Mouse (Mus musculus): ENCODE results near the gene Nfkbid. TPM values are rescaled to one million over a fixed set of nuclear protein-coding genes. Genes with fewer than 3 reads are reported as not detected.
"Not testable (repeated sequence)": the region's sequence is repeated elsewhere in the genome, so short reads cannot be mapped to it uniquely, and the experiment has no call there.

Nfkbid gene
- polyA plus RNA-seq, 1 experiment from 2014 or later, result 1.5 TPM

DNA sequence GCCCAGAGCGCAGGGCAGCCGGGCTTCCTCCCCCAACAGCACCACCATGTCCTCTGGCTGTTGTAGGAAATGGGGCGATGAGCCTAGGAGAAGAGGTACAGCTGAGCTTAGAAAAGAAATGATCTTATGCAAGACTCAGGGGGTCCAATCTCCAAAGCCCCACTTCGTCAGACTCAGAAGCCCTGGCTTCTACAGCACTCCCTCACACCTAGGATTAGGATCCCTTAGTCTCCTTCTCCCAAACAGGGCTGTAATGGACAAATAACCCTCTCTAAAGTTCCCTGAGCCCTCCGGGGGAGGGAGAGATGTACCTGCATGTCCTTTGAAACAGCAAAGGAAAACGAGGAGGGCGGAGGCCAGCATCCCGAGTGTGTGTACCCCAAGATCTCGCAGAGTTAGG, 35.0 kb downstream of the Nfkbid start:
- Histone ChIP-seq H3K27me3 (ENCODE audit: insufficient read depth, poor library complexity, severe bottlenecking) (peaks cover 100% of the 10 kb centered on the region), H3K4me3 (peak overlapping the region; percentile 48), H3K27ac (peak overlapping the region; percentile 47), H3K4me1 (replicated peaks) (peaks cover 51% of the 10 kb centered on the region), H3K36me3 (no peaks in the 10 kb centered on the region), H3K9me3 (no peaks in the 10 kb centered on the region)
- DNase-seq (ENCODE audit: low spot score), result no peak
- WGBS, result under 1% methylated on average over 9 of the region's 9 CpGs

DNA sequence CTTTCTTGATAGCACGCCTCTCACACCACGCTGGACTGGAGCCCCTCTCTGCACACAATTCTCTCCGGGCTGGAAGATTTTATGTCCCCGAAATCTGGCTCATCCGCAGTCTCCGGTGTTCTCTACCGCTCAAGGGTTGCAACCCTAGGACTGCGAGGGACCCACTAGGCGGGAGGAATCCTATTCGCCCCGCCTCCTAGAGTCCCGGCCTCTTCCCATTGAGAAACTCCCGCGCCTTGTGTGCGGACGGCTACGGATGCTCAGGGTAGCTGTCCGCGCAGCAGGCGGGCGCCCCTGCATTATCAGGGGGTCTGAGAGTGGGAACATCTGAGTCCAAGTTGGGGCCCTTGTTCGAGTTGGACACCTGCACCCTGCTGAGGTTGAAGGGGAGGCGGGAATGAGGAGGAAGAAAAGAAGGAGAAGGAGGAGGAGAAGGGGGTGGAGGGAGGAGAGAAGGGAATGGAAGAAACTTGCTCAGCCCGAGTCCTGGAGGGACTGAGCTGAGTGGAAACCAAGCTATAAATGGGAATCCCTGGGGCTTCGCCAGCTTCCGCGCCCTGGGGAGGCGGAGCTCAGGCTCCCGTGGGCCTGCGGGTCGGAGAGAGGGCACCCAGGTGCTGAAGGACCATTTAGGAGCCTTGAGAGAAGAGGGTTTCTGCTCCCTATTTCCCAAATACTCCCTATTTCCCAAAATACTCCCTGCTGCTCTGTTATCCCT, 35.5 kb downstream of the Nfkbid start:
- peak overlapping the region; percentile 48 for H3K4me3 ChIP-seq
- DNase-seq (ENCODE audit: low spot score), result peak; percentile 44
- peaks cover 51% of the 10 kb centered on the region for H3K4me1 ChIP-seq (replicated peaks)
- WGBS, result under 1% methylated on average over 31 of the region's 31 CpGs
- H3K36me3 ChIP-seq, result no peaks in the 10 kb centered on the region
- H3K27ac ChIP-seq, result peak overlapping the region; percentile 47
- H3K9me3 ChIP-seq, result no peaks in the 10 kb centered on the region
- peaks cover 100% of the 10 kb centered on the region for H3K27me3 ChIP-seq (ENCODE audit: insufficient read depth, poor library complexity, severe bottlenecking)

DNA sequence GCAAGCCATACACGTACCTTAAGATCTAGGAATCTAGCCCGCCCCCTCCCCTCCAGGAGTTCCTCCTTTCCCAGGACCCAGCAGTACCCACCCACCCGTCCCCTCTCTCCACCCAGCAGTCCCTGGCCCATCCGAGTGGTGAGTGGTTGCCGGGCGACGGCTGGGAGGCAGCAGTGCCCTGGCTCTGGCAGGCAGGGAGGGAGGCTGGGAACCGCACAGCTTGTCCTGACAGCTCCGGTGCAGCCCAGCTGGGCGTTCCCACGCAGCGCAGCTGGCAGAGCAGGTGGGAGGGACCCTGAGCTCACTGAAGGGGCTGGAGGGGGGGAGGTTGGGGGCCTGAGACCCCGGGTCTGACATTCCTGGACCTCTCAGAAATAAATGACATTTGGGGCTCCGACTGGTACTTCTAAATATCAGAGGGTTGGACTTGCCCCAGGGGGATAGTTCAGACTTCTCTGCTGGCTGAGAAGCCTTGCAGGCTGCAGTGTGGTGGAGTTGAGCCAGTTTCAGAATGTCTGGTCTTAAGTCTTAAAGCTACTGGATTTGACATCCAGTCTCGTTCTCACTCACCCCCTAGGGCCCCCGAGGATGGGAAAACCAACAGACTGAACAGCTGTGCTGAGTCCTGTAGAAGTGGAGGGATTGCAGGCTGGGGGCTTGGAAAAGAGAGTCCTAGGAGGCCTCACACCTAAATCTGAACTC, 36.2 kb downstream of the Nfkbid start, which contains the start of the genes Kirrel2 and Nphs1:
Kirrel2 (minus strand) TSS at position 62 of the 702 bp plus-strand sequence.
Nphs1 (plus strand) TSS at position 687 of the 702 bp plus-strand sequence.
- under 1% methylated on average over 16 of the region's 16 CpGs for WGBS
- Histone ChIP-seq H3K4me3 (peak within 1 kb of the TSS; percentile 48), H3K27me3 (ENCODE audit: insufficient read depth, poor library complexity, severe bottlenecking) (peaks cover 100% of the 10 kb centered on the region), H3K27ac (peak within 1 kb of the TSS; percentile 47), H3K4me1 (replicated peaks) (peaks cover 50% of the 10 kb centered on the region), H3K36me3 (no peaks in the 10 kb centered on the region), H3K9me3 (no peaks in the 10 kb centered on the region)
- DNase-seq (ENCODE audit: low spot score), result peak; percentile 77

DNA sequence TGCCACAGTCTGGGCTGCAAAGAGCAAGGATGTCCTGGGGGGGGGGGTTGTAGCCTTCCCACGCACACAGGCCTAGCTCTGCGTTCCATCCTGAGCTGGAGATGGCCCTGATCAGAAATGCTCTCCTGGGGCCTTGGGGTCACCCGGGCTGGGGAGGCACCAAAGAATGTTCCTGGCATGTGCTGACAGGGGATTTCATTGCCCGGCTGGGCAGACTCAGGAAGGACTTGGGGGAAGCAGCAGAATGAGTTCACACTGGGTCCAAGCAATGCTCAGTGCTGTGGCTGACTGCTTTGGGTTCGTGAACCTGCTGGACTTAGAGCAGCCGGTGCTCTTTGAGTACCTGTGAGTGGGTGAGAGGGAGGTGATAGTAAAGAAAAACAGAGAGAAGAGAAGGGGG, 38.0 kb downstream of the Nfkbid start:
- H3K9me3 ChIP-seq, result no peaks in the 10 kb centered on the region
- H3K4me3 ChIP-seq, result peak overlapping the region; percentile 11; the same call in 1 of the 2 replicates
- H3K27ac ChIP-seq, result 0 out of 2 replicates have a peak overlapping the region, but pooled peaks have one; percentile 47

DNA sequence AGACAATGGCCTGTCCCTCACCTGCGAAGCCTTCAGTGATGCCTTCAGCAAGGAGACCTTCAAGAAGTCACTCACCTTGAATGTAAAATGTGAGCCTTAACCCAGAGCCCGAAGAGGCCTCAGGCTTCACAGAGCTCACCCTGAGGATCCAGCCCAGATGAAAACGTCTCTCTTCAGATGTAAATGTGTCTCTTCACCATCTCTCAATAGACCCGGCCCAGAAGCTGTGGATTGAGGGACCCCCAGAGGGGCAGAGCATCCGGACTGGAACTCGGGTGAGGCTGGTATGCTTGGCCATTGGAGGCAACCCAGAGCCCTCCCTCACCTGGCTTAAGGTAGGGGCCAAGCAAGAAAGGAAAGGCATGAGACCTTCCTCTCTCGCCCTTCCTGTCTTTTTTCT, 42.0 kb downstream of the Nfkbid start:
- 21% methylated on average over 7 of the region's 7 CpGs for WGBS

More for the DNA sequence above, 38.0 kb downstream of the Nfkbid start:
- no peaks in the 10 kb centered on the region for H3K36me3 ChIP-seq
- 33% methylated on average over 6 of the region's 6 CpGs for WGBS
- H3K27me3 ChIP-seq (ENCODE audit: insufficient read depth, poor library complexity, severe bottlenecking), result peaks cover 100% of the 10 kb centered on the region
- H3K4me1 ChIP-seq (replicated peaks), result peaks cover 38% of the 10 kb centered on the region
- no peak for DNase-seq (ENCODE audit: low spot score)

DNA sequence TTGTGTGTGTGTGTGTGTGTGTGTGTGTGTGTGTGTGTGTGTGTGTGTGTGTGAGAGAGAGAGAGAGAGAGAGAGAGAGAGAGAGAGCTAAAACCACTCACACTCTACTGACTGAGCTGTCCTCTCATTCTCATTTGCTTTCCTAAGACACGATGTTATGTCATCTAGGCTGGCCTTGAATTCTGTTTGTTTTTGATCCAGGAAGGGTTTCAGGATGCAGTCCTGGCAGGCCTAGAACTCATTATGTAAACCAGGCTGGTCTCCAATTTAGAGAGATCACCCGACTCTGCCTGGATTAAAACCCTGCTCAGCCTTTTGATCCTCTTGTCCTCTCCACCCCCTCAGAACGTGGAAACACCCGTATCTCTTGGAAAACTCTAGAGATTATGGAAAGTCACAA, 42.5 kb downstream of the Nfkbid start:
- 25% methylated on average over 4 of the region's 4 CpGs for WGBS
- H3K27me3 ChIP-seq (ENCODE audit: insufficient read depth, poor library complexity, severe bottlenecking), result peaks cover 98% of the 10 kb centered on the region
- DNase-seq (ENCODE audit: low spot score), result no peak
- no peak overlapping the region for H3K27ac ChIP-seq
- no peak overlapping the region for H3K4me3 ChIP-seq
- H3K4me1 ChIP-seq (replicated peaks), result peaks cover 26% of the 10 kb centered on the region
- no peaks in the 10 kb centered on the region for H3K9me3 ChIP-seq
- no peaks in the 10 kb centered on the region for H3K36me3 ChIP-seq

More for the DNA sequence above, 42.0 kb downstream of the Nfkbid start:
- no peak for DNase-seq (ENCODE audit: low spot score)
- Histone ChIP-seq H3K9me3 (no peaks in the 10 kb centered on the region), H3K4me3 (no peak overlapping the region), H3K36me3 (no peaks in the 10 kb centered on the region), H3K27me3 (ENCODE audit: insufficient read depth, poor library complexity, severe bottlenecking) (peaks cover 100% of the 10 kb centered on the region), H3K4me1 (replicated peaks) (peaks cover 29% of the 10 kb centered on the region), H3K27ac (no peak overlapping the region)

DNA sequence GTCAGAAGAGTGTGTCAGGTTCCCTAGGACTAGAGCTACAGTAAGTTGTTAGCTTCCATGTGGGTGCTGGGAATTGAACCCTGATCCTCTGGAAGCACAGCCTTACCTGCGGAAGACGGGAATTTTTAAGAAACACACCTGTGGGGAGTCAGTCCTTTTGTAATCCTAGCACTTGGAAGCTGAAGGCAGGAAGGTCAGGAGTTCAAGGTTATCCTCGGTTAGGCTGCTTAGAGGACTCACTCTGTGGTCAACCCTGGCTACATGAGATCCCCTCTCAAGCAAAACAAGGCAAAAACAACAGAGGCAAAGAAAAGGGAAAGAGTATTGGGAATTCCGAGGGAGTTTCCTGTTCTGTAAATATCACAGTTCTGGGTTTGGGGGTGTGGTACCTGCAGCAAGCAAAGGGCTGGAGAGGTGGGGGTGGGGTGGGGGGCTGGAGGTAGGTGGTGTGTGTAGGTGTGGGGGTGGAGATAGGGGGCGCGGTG, 43.3 kb downstream of the Nfkbid start:
- 13% methylated on average over 6 of the region's 6 CpGs for WGBS
- H3K36me3 ChIP-seq, result no peaks in the 10 kb centered on the region
- peaks cover 18% of the 10 kb centered on the region for H3K4me1 ChIP-seq (replicated peaks)
- H3K27me3 ChIP-seq (ENCODE audit: insufficient read depth, poor library complexity, severe bottlenecking), result peaks cover 89% of the 10 kb centered on the region
- DNase-seq (ENCODE audit: low spot score), result no peak
- no peaks in the 10 kb centered on the region for H3K9me3 ChIP-seq
- H3K4me3 ChIP-seq, result no peak overlapping the region
- no peak overlapping the region for H3K27ac ChIP-seq

DNA sequence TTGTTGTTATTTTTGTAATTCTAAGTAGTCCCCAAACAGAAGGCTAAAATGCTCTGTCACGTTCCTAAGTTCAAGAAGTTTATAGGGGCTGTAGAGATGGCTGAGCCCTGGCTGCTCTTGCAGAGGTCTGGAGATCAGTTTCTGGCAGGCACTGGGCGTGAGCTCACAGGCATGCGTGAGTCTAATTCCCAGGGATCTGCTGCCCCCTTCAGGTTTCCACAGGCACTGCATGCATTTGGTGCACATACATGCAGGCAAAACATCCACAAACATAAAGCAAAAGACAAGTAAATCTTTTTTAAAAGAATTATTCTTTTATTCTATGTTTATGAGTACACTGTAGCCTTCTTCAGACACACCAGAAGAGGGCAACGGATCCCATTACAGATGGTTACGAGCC, 50.9 kb downstream of the Nfkbid start:
- Histone ChIP-seq H3K27ac (no peak overlapping the region), H3K27me3 (ENCODE audit: insufficient read depth, poor library complexity, severe bottlenecking) (peaks cover 22% of the 10 kb centered on the region), H3K4me1 (replicated peaks) (peaks cover 4% of the 10 kb centered on the region), H3K4me3 (no peak overlapping the region), H3K9me3 (peaks cover 3% of the 10 kb centered on the region; the same call in 1 of the 2 replicates), H3K36me3 (no peaks in the 10 kb centered on the region)
- DNase-seq (ENCODE audit: low spot score), result peak; percentile 49
- 48% methylated on average over 5 of the region's 5 CpGs for WGBS

DNA sequence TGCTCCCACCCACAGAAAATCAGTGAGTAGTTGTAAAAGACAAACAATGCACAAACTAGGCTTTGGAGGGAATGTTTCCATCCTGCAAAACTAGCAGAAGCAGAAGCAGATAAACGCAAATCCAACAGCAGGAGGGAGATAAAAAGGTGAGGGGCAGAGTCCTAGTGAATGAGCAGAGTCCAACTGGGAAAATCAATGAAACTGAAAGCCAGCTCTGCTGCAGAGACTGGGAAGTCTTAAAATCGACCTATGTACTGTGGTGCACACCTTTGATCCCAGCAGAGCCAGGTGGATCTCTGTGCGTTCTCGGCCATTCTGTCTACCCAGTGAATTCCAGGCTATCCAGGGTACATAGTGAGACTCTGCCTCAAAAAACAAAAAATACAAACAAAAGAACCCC, 53.5 kb downstream of the Nfkbid start:
- WGBS, result 73% methylated on average over 4 of the region's 4 CpGs
- Histone ChIP-seq H3K4me1 (replicated peaks) (peaks cover 10% of the 10 kb centered on the region), H3K36me3 (no peaks in the 10 kb centered on the region), H3K4me3 (no peak overlapping the region), H3K27ac (no peak overlapping the region), H3K27me3 (ENCODE audit: insufficient read depth, poor library complexity, severe bottlenecking) (peaks cover 22% of the 10 kb centered on the region), H3K9me3 (peaks cover 3% of the 10 kb centered on the region; the same call in 1 of the 2 replicates)
- DNase-seq (ENCODE audit: low spot score), result no peak

DNA sequence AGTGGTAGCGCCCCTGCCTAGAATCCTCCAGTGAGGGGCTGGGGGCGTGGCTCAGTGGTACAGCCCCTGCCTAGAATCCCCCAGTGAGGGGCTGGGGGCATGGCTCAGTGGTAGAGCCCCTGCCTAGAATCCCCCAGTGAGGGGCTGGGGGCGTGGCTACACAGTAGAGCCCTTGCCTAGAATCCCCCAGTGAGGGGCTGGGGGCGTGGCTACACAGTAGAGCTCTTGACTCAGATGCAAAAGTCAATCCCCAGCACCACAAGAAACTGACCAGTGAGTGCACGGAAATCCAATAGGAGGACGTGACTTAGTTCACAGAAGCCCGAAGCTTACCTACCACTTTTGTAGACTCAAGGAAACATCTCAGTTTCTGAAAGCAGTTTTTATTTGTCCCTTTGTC, 54.6 kb downstream of the Nfkbid start:
- not testable (repeated sequence) for H3K4me3 ChIP-seq; H3K36me3 ChIP-seq; DNase-seq (ENCODE audit: low spot score); H3K9me3 ChIP-seq; H3K27ac ChIP-seq
- peaks cover 17% of the 10 kb centered on the region for H3K27me3 ChIP-seq (ENCODE audit: insufficient read depth, poor library complexity, severe bottlenecking)
- H3K4me1 ChIP-seq (replicated peaks), result peaks cover 10% of the 10 kb centered on the region
- 91% methylated on average over 7 of the region's 7 CpGs for WGBS

DNA sequence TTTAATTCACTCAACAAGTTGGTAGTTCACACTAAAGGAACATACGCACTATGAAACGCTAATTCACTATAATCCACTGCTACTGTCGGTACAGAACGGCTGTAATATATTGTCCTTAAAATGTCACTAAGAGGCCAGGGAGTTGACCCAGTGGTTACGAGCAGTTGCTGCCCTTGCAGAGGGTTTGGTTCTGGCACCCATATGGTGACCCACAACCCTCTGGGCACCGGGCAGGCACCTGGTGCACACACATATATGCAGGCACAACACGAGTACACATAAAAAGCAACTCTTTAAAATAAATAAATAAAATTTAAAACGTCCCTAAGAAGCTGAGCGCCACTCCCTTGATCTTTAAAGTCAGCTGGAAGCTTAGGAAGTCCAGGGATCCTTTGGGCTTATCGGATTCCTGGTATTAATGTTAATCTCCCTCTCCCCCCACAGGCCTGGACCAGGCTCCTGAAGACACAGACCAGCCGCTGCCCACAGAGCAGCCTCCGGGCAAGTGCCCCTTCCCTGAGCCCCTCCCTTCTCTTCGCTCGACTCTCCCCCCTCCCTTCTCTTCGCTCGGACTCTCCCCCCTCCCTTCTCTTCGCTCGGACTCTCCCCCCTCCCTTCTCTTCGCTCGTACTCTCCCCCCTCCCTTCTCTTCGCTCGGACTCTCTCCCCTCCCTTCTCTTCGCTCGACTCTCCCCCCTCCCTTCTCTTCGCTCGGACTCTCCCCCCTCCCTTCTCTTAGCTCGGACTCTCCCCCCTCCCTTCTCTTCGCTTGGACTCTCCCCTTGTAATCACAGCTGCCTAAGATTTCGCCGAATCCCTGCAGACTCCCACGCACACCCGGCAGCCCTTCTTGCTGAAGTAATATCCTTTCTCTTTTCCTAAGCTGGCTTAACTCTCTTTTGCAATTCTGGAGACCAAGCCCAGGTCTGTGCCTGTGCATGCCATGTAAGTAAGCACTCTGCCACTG, 56.2 kb downstream of the Nfkbid start:
- Histone ChIP-seq H3K27ac (peak overlapping the region; percentile 62), H3K27me3 (ENCODE audit: insufficient read depth, poor library complexity, severe bottlenecking) (peaks cover 19% of the 10 kb centered on the region), H3K9me3 (no peaks in the 10 kb centered on the region), H3K4me3 (peak overlapping the region; percentile 47), H3K36me3 (no peaks in the 10 kb centered on the region), H3K4me1 (replicated peaks) (peaks cover 10% of the 10 kb centered on the region)
- DNase-seq (ENCODE audit: low spot score), result peak; percentile 42
- WGBS, result 12% methylated on average over 32 of the region's 32 CpGs

Measured in hindbrain, embryonic 10.5 days (tissue).